Mouse (Mus musculus) brain, adult 10 weeks (tissue): Measurements from ENCODE around the gene Cdh5. TPM values are rescaled to one million over a fixed set of nuclear protein-coding genes. Genes with fewer than 3 reads are reported as not detected.

Experiments used
- polyA plus RNA-seq: library from polyadenylated mRNA; stranded (reverse); fragments of 350-450 nt; fragmentation: Illumina TruSeq; extraction: RNeasy Lipid Tissue Mini Kit (QIAGEN cat#74804); gene quantifications from one replicate; pipeline ENCODE4 v1.2.3, GENCODE M21; 2015; ENCODE audit warnings: low read depth, low replicate concordance

Gene Cdh5
- 9.8 TPM for polyA plus RNA-seq

GRCm38 (mm10) chr8:104101415-104101814, at the start of gene Cdh5:
Gene Cdh5, plus strand, starts transcription at chr8:104101625.

GRCm38 (mm10) chr8:104170118-104171049, 69.0 kb downstream of the Cdh5 start, which contains the start of gene Bean1:
Gene Bean1, plus strand, starts transcription at chr8:104170442.

Other genes with a start within 250 kb of the Cdh5 start
- 10.8 TPM for gene Bean1, start 68.8 kb downstream of the Cdh5 start, polyA plus RNA-seq
- 40.2 TPM for gene Tk2, start 146.9 kb downstream of the Cdh5 start, polyA plus RNA-seq
- 8.0 TPM for gene Cklf, start 149.2 kb downstream of the Cdh5 start, polyA plus RNA-seq
- not detected for gene Cmtm2a, start 191.6 kb downstream of the Cdh5 start, polyA plus RNA-seq
- gene Gm45711, start 208.5 kb downstream of the Cdh5 start, polyA plus RNA-seq, result not detected
- not detected for gene Cmtm1, start 208.5 kb downstream of the Cdh5 start, polyA plus RNA-seq
- not detected for gene Gm11020, start 219.9 kb downstream of the Cdh5 start, polyA plus RNA-seq
- not detected for gene Cmtm2b, start 220.6 kb downstream of the Cdh5 start, polyA plus RNA-seq
- gene Cmtm3, start 237.8 kb downstream of the Cdh5 start, polyA plus RNA-seq, result 12.5 TPM